Mouse (Mus musculus): ENCODE results near the gene Rbfox3. TPM values are rescaled to one million over a fixed set of nuclear protein-coding genes. Genes with fewer than 3 reads are reported as not detected.

The Rbfox3 gene
- polyA plus RNA-seq, 1 experiment from 2014 or later, result 31.7 TPM

GRCm38 (mm10) chr11:118721898-118722297 lies 189.5 kb downstream of the Rbfox3 start:
- H3K36me3 ChIP-seq (ENCODE audit: control insufficient read depth, insufficient read depth, low read length), result no peaks in the 10 kb centered on the region
- H3K4me1 ChIP-seq (ENCODE audit: control insufficient read depth, insufficient read depth, low read length), result 0 out of 2 replicates have a peak, but pooled peaks cover 5% of the 10 kb centered on the region
- no peak overlapping the region for H3K9ac ChIP-seq (replicated peaks; ENCODE audit: low read length)
- no peak overlapping the region for H3K4me3 ChIP-seq (replicated peaks; ENCODE audit: low read depth, low read length)
- no peaks in the 10 kb centered on the region for H3K9me3 ChIP-seq (ENCODE audit: control insufficient read depth, low read length)
- H3K4me2 ChIP-seq (ENCODE audit: low read length), result no peak overlapping the region
- H3K27ac ChIP-seq (replicated peaks; ENCODE audit: low read depth, low read length), result no peak overlapping the region
- WGBS, result 74% methylated on average over 6 of the region's 6 CpGs
- DNase-seq (no peak), ATAC-seq (ENCODE audit: low FRiP score, low TSS enrichment) (no peak)
- H3K27me3 ChIP-seq (ENCODE audit: control insufficient read depth, insufficient read depth, low read length), result no peaks in the 10 kb centered on the region

- Histone ChIP-seq H3K9me3 (ENCODE audit: control insufficient read depth, low read length) (no peaks in the 10 kb centered on the region), H3K4me1 (ENCODE audit: control insufficient read depth, insufficient read depth, low read length) (peaks cover 30% of the 10 kb centered on the region), H3K9ac (replicated peaks; ENCODE audit: low read length) (0 out of 2 replicates have a peak overlapping the region, but pooled peaks have one; percentile 10), H3K36me3 (ENCODE audit: control insufficient read depth, insufficient read depth, low read length) (no peaks in the 10 kb centered on the region), H3K27ac (replicated peaks; ENCODE audit: low read depth, low read length) (peak overlapping the region; percentile 70), H3K27me3 (ENCODE audit: control insufficient read depth, insufficient read depth, low read length) (no peaks in the 10 kb centered on the region), H3K4me3 (replicated peaks; ENCODE audit: low read depth, low read length) (no peak overlapping the region), H3K4me2 (ENCODE audit: low read length) (no peak overlapping the region)
- 50% methylated on average over 26 of the region's 26 CpGs for WGBS
- ATAC-seq (ENCODE audit: low FRiP score, low TSS enrichment) (no peak), DNase-seq (peak; percentile 63)
Observed at GRCm38 (mm10) chr11:118714601-118715524, 196.5 kb downstream of the Rbfox3 start.

- H3K4me1 ChIP-seq (ENCODE audit: control insufficient read depth, insufficient read depth, low read length), result peaks cover 30% of the 10 kb centered on the region
- no peaks in the 10 kb centered on the region for H3K9me3 ChIP-seq (ENCODE audit: control insufficient read depth, low read length)
- H3K27me3 ChIP-seq (ENCODE audit: control insufficient read depth, insufficient read depth, low read length), result no peaks in the 10 kb centered on the region
- DNase-seq, result no peak
- no peak overlapping the region for H3K9ac ChIP-seq (replicated peaks; ENCODE audit: low read length)
- no peak overlapping the region for H3K4me2 ChIP-seq (ENCODE audit: low read length)
- H3K4me3 ChIP-seq (replicated peaks; ENCODE audit: low read depth, low read length), result no peak overlapping the region
- H3K36me3 ChIP-seq (ENCODE audit: control insufficient read depth, insufficient read depth, low read length), result no peaks in the 10 kb centered on the region
- 0 out of 2 replicates have a peak overlapping the region, but pooled peaks have one; percentile 45 for H3K27ac ChIP-seq (replicated peaks; ENCODE audit: low read depth, low read length)
- 55% methylated on average over 4 of the region's 4 CpGs for WGBS
- no peak for ATAC-seq (ENCODE audit: low FRiP score, low TSS enrichment)
Observed at GRCm38 (mm10) chr11:118712761-118713160, 198.6 kb downstream of the Rbfox3 start.

- Histone ChIP-seq H3K9me3 (ENCODE audit: control insufficient read depth, low read length) (no peaks in the 10 kb centered on the region), H3K4me1 (ENCODE audit: control insufficient read depth, insufficient read depth, low read length) (peaks cover 30% of the 10 kb centered on the region), H3K36me3 (ENCODE audit: control insufficient read depth, insufficient read depth, low read length) (no peaks in the 10 kb centered on the region), H3K27me3 (ENCODE audit: control insufficient read depth, insufficient read depth, low read length) (no peaks in the 10 kb centered on the region), H3K27ac (replicated peaks; ENCODE audit: low read depth, low read length) (0 out of 2 replicates have a peak overlapping the region, but pooled peaks have one; percentile 32), H3K4me2 (ENCODE audit: low read length) (no peak overlapping the region), H3K4me3 (replicated peaks; ENCODE audit: low read depth, low read length) (no peak overlapping the region), H3K9ac (replicated peaks; ENCODE audit: low read length) (no peak overlapping the region)
- WGBS, result 73% methylated on average over 9 of the region's 9 CpGs
- DNase-seq, result no peak
- no peak for ATAC-seq (ENCODE audit: low FRiP score, low TSS enrichment)
Observed at GRCm38 (mm10) chr11:118712058-118712457, 199.3 kb downstream of the Rbfox3 start.

GRCm38 (mm10) chr11:118710035-118710434 lies 201.4 kb downstream of the Rbfox3 start:
- no peak overlapping the region for H3K27ac ChIP-seq (replicated peaks; ENCODE audit: low read depth, low read length)
- no peaks in the 10 kb centered on the region for H3K27me3 ChIP-seq (ENCODE audit: control insufficient read depth, insufficient read depth, low read length)
- WGBS, result 87% methylated on average over 5 of the region's 5 CpGs
- H3K9ac ChIP-seq (replicated peaks; ENCODE audit: low read length), result no peak overlapping the region
- no peak overlapping the region for H3K4me3 ChIP-seq (replicated peaks; ENCODE audit: low read depth, low read length)
- peaks cover 20% of the 10 kb centered on the region for H3K4me1 ChIP-seq (ENCODE audit: control insufficient read depth, insufficient read depth, low read length)
- DNase-seq, result no peak
- H3K9me3 ChIP-seq (ENCODE audit: control insufficient read depth, low read length), result no peaks in the 10 kb centered on the region
- no peak overlapping the region for H3K4me2 ChIP-seq (ENCODE audit: low read length)
- no peaks in the 10 kb centered on the region for H3K36me3 ChIP-seq (ENCODE audit: control insufficient read depth, insufficient read depth, low read length)
- ATAC-seq (ENCODE audit: low FRiP score, low TSS enrichment), result no peak

- no peak overlapping the region for H3K27ac ChIP-seq (replicated peaks; ENCODE audit: low read depth, low read length)
- no peak overlapping the region for H3K9ac ChIP-seq (replicated peaks; ENCODE audit: low read length)
- H3K36me3 ChIP-seq (ENCODE audit: control insufficient read depth, insufficient read depth, low read length), result no peaks in the 10 kb centered on the region
- H3K4me3 ChIP-seq (replicated peaks; ENCODE audit: low read depth, low read length), result no peak overlapping the region
- WGBS, result 61% methylated on average over 16 of the region's 16 CpGs
- ATAC-seq (ENCODE audit: low FRiP score, low TSS enrichment), result no peak
- peaks cover 23% of the 10 kb centered on the region for H3K4me1 ChIP-seq (ENCODE audit: control insufficient read depth, insufficient read depth, low read length)
- H3K9me3 ChIP-seq (ENCODE audit: control insufficient read depth, low read length), result no peaks in the 10 kb centered on the region
- no peak overlapping the region for H3K4me2 ChIP-seq (ENCODE audit: low read length)
- DNase-seq, result no peak
- no peaks in the 10 kb centered on the region for H3K27me3 ChIP-seq (ENCODE audit: control insufficient read depth, insufficient read depth, low read length)
Observed at GRCm38 (mm10) chr11:118696226-118696930, 215.0 kb downstream of the Rbfox3 start.

- Histone ChIP-seq H3K27ac (replicated peaks; ENCODE audit: low read depth, low read length) (no peak overlapping the region), H3K9ac (replicated peaks; ENCODE audit: low read length) (no peak overlapping the region), H3K36me3 (ENCODE audit: control insufficient read depth, insufficient read depth, low read length) (no peaks in the 10 kb centered on the region), H3K4me3 (replicated peaks; ENCODE audit: low read depth, low read length) (no peak overlapping the region), H3K4me1 (ENCODE audit: control insufficient read depth, insufficient read depth, low read length) (peaks cover 23% of the 10 kb centered on the region), H3K4me2 (ENCODE audit: low read length) (no peak overlapping the region), H3K27me3 (ENCODE audit: control insufficient read depth, insufficient read depth, low read length) (no peaks in the 10 kb centered on the region), H3K9me3 (ENCODE audit: control insufficient read depth, low read length) (no peaks in the 10 kb centered on the region)
- WGBS, result 91% methylated on average over 7 of the region's 7 CpGs
- no peak for DNase-seq
- ATAC-seq (ENCODE audit: low FRiP score, low TSS enrichment), result no peak
Observed at GRCm38 (mm10) chr11:118693276-118693675, 218.1 kb downstream of the Rbfox3 start.

- Histone ChIP-seq H3K27ac (replicated peaks; ENCODE audit: low read depth, low read length) (no peak overlapping the region), H3K9me3 (ENCODE audit: control insufficient read depth, low read length) (no peaks in the 10 kb centered on the region), H3K27me3 (ENCODE audit: control insufficient read depth, insufficient read depth, low read length) (no peaks in the 10 kb centered on the region), H3K4me3 (replicated peaks; ENCODE audit: low read depth, low read length) (no peak overlapping the region), H3K9ac (replicated peaks; ENCODE audit: low read length) (no peak overlapping the region), H3K4me1 (ENCODE audit: control insufficient read depth, insufficient read depth, low read length) (peaks cover 11% of the 10 kb centered on the region), H3K36me3 (ENCODE audit: control insufficient read depth, insufficient read depth, low read length) (no peaks in the 10 kb centered on the region), H3K4me2 (ENCODE audit: low read length) (no peak overlapping the region)
- 91% methylated on average over 8 of the region's 8 CpGs for WGBS
- DNase-seq (no peak), ATAC-seq (ENCODE audit: low FRiP score, low TSS enrichment) (no peak)
Observed at GRCm38 (mm10) chr11:118690262-118690661, 221.1 kb downstream of the Rbfox3 start.
